Mouse (Mus musculus) C2C12 (cell line): ENCODE data around the gene Shisa5. TPM values are rescaled to one million over a fixed set of nuclear protein-coding genes. Genes with fewer than 3 reads are reported as not detected.

Source experiments
- H3K27me3 ChIP-seq: one replicate; pipeline ENCODE4 v1.6.1; 2011; ENCODE audit not compliant: control insufficient read depth, insufficient read depth, insufficient read length
- H3K36me3 ChIP-seq: one replicate; pipeline ENCODE4 v1.6.1; 2011; ENCODE audit not compliant: control insufficient read depth, insufficient read depth
- H3K4me3 ChIP-seq: one replicate; pipeline ENCODE4 v1.5.1; 2011; ENCODE audit warnings: mild to moderate bottlenecking, control low read depth; ENCODE audit not compliant: poor library complexity, insufficient read depth, severe bottlenecking
- H3K79me2 ChIP-seq: one replicate; pipeline ENCODE4 v1.6.1; 2011; ENCODE audit not compliant: control insufficient read depth, insufficient read depth
- H3K79me3 ChIP-seq: one replicate; pipeline ENCODE4 v1.6.1; 2011; ENCODE audit warnings: low read depth, control low read depth
- H3ac ChIP-seq: one replicate; pipeline ENCODE3; 2011; ENCODE audit warnings: low read depth; ENCODE audit not compliant: control insufficient read depth, insufficient read length
- CEBPB ChIP-seq: IDR thresholded peaks from one replicate; pipeline ENCODE4 v1.6.1; 2011; ENCODE audit warnings: low read depth, mild to moderate bottlenecking, control low read depth, moderate library complexity
- CTCF ChIP-seq: IDR thresholded peaks from one replicate; pipeline ENCODE4 v1.5.1; 2011; ENCODE audit not compliant: control insufficient read depth, insufficient read depth, insufficient read length
- FOSL1 ChIP-seq: IDR thresholded peaks from one replicate; pipeline ENCODE4 v1.8.0; 2011; ENCODE audit warnings: mild to moderate bottlenecking, low read length; ENCODE audit not compliant: poor library complexity, insufficient read depth, severe bottlenecking
- MAX ChIP-seq: IDR thresholded peaks from one replicate; pipeline ENCODE4 v1.6.1; 2011; ENCODE audit warnings: mild to moderate bottlenecking, control low read depth
- MYOD1 ChIP-seq: IDR thresholded peaks from one replicate; pipeline ENCODE4 v1.6.1; 2011; ENCODE audit warnings: low read depth; ENCODE audit not compliant: control insufficient read depth, insufficient read length
- MYOG ChIP-seq: IDR thresholded peaks from one replicate; pipeline ENCODE4 v1.6.1; 2011; ENCODE audit not compliant: control insufficient read depth, insufficient read length; ENCODE audit errors: extremely low read depth
- USF1 ChIP-seq: IDR thresholded peaks from one replicate; pipeline ENCODE4 v1.6.1; 2011; ENCODE audit warnings: low read depth, mild to moderate bottlenecking, control low read depth, moderate library complexity
- polyA plus RNA-seq: library from polyadenylated mRNA; unstranded; fragments of >200 nt; fragmentation: generic; extraction: Trizol; gene quantifications from one replicate; pipeline ENCODE4 v1.2.1, GENCODE M21; 2012; ENCODE audit warnings: missing spikeins

Shisa5 gene
- polyA plus RNA-seq, 1 experiment, result 86.4 TPM

- Histone ChIP-seq H3K36me3 (peaks cover 8% of the 10 kb centered on the region), H3K4me3 (no peak overlapping the region), H3K79me3 (peaks cover 20% of the 10 kb centered on the region), H3K79me2 (peaks cover 36% of the 10 kb centered on the region), H3K27me3 (no peaks in the 10 kb centered on the region), H3ac (no peak overlapping the region)
- TF ChIP-seq CEBPB (no peak), CTCF (no peak), USF1 (no peak), MYOD1 (no peak), MAX (no peak), MYOG (no peak), FOSL1 (no peak)
Observed at GRCm38 (mm10) chr9:109084922-109085321, 46.6 kb downstream of the Shisa5 start.

GRCm38 (mm10) chr9:109087987-109088386, 49.6 kb downstream of the Shisa5 start:
- no peaks in the 10 kb centered on the region for H3K27me3 ChIP-seq
- H3ac ChIP-seq, result no peak overlapping the region
- H3K79me3 ChIP-seq, result peaks cover 1% of the 10 kb centered on the region
- peaks cover 5% of the 10 kb centered on the region for H3K36me3 ChIP-seq
- TF ChIP-seq MYOG, result no peak
- H3K79me2 ChIP-seq, result peaks cover 6% of the 10 kb centered on the region
- H3K4me3 ChIP-seq, result no peak overlapping the region

- H3K36me3 ChIP-seq, result peaks cover 5% of the 10 kb centered on the region
- H3K79me3 ChIP-seq, result no peaks in the 10 kb centered on the region
- TF ChIP-seq MAX (no peak), CEBPB (no peak), MYOD1 (no peak), FOSL1 (no peak), USF1 (no peak), CTCF (no peak), MYOG (no peak)
- no peaks in the 10 kb centered on the region for H3K27me3 ChIP-seq
- no peak overlapping the region for H3ac ChIP-seq
- no peak overlapping the region for H3K4me3 ChIP-seq
- no peaks in the 10 kb centered on the region for H3K79me2 ChIP-seq
Observed at GRCm38 (mm10) chr9:109090446-109090845, 52.1 kb downstream of the Shisa5 start.

- H3K36me3 ChIP-seq, result peaks cover 5% of the 10 kb centered on the region
- H3K4me3 ChIP-seq, result no peak overlapping the region
- no peaks in the 10 kb centered on the region for H3K27me3 ChIP-seq
- H3K79me2 ChIP-seq, result peaks cover 5% of the 10 kb centered on the region
- no peak overlapping the region for H3ac ChIP-seq
- H3K79me3 ChIP-seq, result no peaks in the 10 kb centered on the region
- TF ChIP-seq USF1, result no peak
- TF ChIP-seq FOSL1, result no peak
- TF ChIP-seq MYOG, result no peak
- TF ChIP-seq CEBPB, result no peak
- no peak for TF ChIP-seq CTCF
- no peak for TF ChIP-seq MYOD1
- TF ChIP-seq MAX, result no peak
Observed at GRCm38 (mm10) chr9:109091802-109092201, 53.4 kb downstream of the Shisa5 start.

GRCm38 (mm10) chr9:109092799-109093198, 54.4 kb downstream of the Shisa5 start:
- Histone ChIP-seq H3K27me3 (no peaks in the 10 kb centered on the region), H3K36me3 (peaks cover 5% of the 10 kb centered on the region), H3K4me3 (no peak overlapping the region), H3ac (no peak overlapping the region), H3K79me3 (no peaks in the 10 kb centered on the region), H3K79me2 (peaks cover 7% of the 10 kb centered on the region)
- TF ChIP-seq FOSL1 (no peak), CTCF (no peak), CEBPB (no peak), MYOG (no peak), MYOD1 (no peak), USF1 (no peak), MAX (no peak)

- TF ChIP-seq USF1 (no peak), FOSL1 (no peak), MAX (no peak), MYOG (no peak), CTCF (no peak), MYOD1 (no peak), CEBPB (no peak)
- no peaks in the 10 kb centered on the region for H3K79me3 ChIP-seq
- H3K79me2 ChIP-seq, result peaks cover 7% of the 10 kb centered on the region
- peaks cover 5% of the 10 kb centered on the region for H3K36me3 ChIP-seq
- no peaks in the 10 kb centered on the region for H3K27me3 ChIP-seq
- H3K4me3 ChIP-seq, result no peak overlapping the region
- H3ac ChIP-seq, result no peak overlapping the region
Observed at GRCm38 (mm10) chr9:109093786-109094552, 55.6 kb downstream of the Shisa5 start.
